Mouse (Mus musculus) ES-E14 (cell line): ENCODE results near the gene Rad51b. TPM values are rescaled to one million over a fixed set of nuclear protein-coding genes. Genes with fewer than 3 reads are reported as not detected.

ENCODE experiments used
- DNase-seq: peaks from one replicate; pipeline ENCODE4 v3.0.0-alpha.2; 2013; ENCODE audit warnings: low read depth, low spot score
- H3K27ac ChIP-seq: 2 replicates; pipeline ENCODE4 v1.5.1; 2012; ENCODE audit warnings: low read depth, mild to moderate bottlenecking, low read length, moderate library complexity, mixed read lengths; ENCODE audit not compliant: poor library complexity, insufficient read depth, severe bottlenecking
- H3K36me3 ChIP-seq: 2 replicates; pipeline ENCODE4 v1.6.1; 2012; ENCODE audit warnings: mild to moderate bottlenecking, low read length, moderate library complexity, mixed read lengths; ENCODE audit not compliant: control insufficient read depth, poor library complexity, insufficient read depth, severe bottlenecking
- H3K4me1 ChIP-seq, 2 experiments: fragments of 150-350 bp in 1 of 2; sonication (generic) in 1 of 2; 2 replicates each; pipeline ENCODE4 v1.6.1; 2012; ENCODE audit warnings: low read length in 2 of 2, mild to moderate bottlenecking in 1 of 2, mixed read lengths in 1 of 2; ENCODE audit not compliant: control insufficient read depth in 2 of 2, insufficient read depth in 2 of 2, poor library complexity in 1 of 2
- H3K4me3 ChIP-seq, 2 experiments: fragments of 150-350 bp in 1 of 2; sonication (generic) in 1 of 2; 2 replicates each; pipeline ENCODE4 v1.5.1; 2012; ENCODE audit warnings: low read length in 2 of 2, low read depth in 1 of 2, mild to moderate bottlenecking in 1 of 2, mixed read lengths in 1 of 2; ENCODE audit not compliant: insufficient read depth in 1 of 2, poor library complexity in 1 of 2, severe bottlenecking in 1 of 2
- H3K9ac ChIP-seq: 2 replicates; pipeline ENCODE4 v1.6.1; 2012; ENCODE audit warnings: low read depth, mild to moderate bottlenecking, low read length, mixed read lengths; ENCODE audit not compliant: poor library complexity, insufficient read depth, severe bottlenecking
- H3K9me3 ChIP-seq: fragments of 150-350 bp; sonication (generic); 2 replicates; pipeline ENCODE4 v1.6.1; 2012; ENCODE audit warnings: low read depth, mild to moderate bottlenecking, low read length; ENCODE audit not compliant: control insufficient read depth, insufficient read depth
- CHD2 ChIP-seq: IDR thresholded peaks from 2 replicates; pipeline ENCODE4 v1.6.1; 2014; ENCODE audit warnings: mild to moderate bottlenecking, low read depth, low read length, inconsistent platforms
- HCFC1 ChIP-seq: IDR thresholded peaks from 2 replicates; pipeline ENCODE4 v1.6.1; 2012; ENCODE audit warnings: low read length, inconsistent platforms, borderline replicate concordance; ENCODE audit not compliant: insufficient read depth
- MAFK ChIP-seq: IDR thresholded peaks from 2 replicates; pipeline ENCODE4 v1.6.1; 2014; ENCODE audit warnings: mild to moderate bottlenecking, low read depth, low read length, inconsistent platforms; ENCODE audit not compliant: insufficient read depth
- ZC3H11A ChIP-seq: IDR thresholded peaks from 2 replicates; pipeline ENCODE4 v1.6.1; 2012; ENCODE audit warnings: low read depth, mild to moderate bottlenecking, inconsistent platforms, low read length, borderline replicate concordance
- ZNF384 ChIP-seq: IDR thresholded peaks from 2 replicates; pipeline ENCODE4 v1.6.1; 2012; ENCODE audit warnings: low read depth, low read length, inconsistent platforms
- in situ Hi-C, 2 experiments: fragments of 600-800 bp; cut with MboI; formaldehyde crosslinking; loops; one replicate each; pipeline ENCODE4 v1.15.1; 2025; ENCODE audit warnings: low sequenced_read_pairs in 2 of 2, inconsistent platforms in 1 of 2; ENCODE audit not compliant: unreplicated experiment in 2 of 2
- total RNA-seq: library from RNA; depleted of rRNA; stranded (reverse); fragments of 300-350 nt; gene quantifications from 2 replicates; pipeline ENCODE4 v1.2.3, GENCODE M21; 2012

Gene Rad51b
- total RNA-seq, 1 experiment = 6.7 TPM

GRCm38 (mm10) chr12:79625699-79626554, 328.8 kb downstream of the Rad51b start:
- H3K4me3 ChIP-seq = no peak overlapping the region
- TF ChIP-seq MAFK (no peak), ZNF384 (peak; percentile 93)

DNA sequence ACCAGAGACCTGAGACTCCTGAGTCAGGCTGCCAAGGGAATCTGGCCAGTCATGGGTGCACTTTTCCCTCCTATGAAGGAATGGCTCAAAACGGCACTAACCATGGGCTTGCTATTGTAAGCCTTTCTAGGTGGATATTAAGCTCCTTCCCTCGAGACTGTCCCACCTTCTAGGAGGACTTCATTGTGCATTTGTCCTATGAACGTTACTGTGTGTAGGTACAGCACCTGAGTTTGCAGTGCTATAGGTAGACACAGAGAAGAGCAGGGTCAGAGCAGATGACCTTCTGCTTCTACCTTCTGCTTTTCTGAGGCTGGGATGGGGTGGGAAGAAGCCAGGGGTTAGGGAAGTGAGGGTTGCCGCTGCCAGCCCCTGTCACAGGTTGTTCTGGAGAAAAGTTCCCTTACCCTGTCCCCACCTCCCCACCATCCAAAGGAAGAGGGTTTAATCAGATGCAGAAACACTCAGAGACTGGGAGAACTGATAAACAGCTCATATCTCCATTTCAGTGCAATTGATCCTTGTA, 329.5 kb downstream of the Rad51b start:
- TF ChIP-seq HCFC1 = no peak
- TF ChIP-seq MAFK = no peak
- TF ChIP-seq ZC3H11A = no peak
- TF ChIP-seq ZNF384 = no peak
- no peak for TF ChIP-seq CHD2
- in situ Hi-C loops = no loop called here
- no peak overlapping the region for H3K27ac ChIP-seq
- no peak overlapping the region for H3K9ac ChIP-seq
- no peaks in the 10 kb centered on the region for H3K36me3 ChIP-seq
- peaks cover 3 to 6% of the 10 kb centered on the region in 2 experiments; a peak in 2 of 4 replicates for H3K4me1 ChIP-seq
- DNase-seq = no peak
- H3K4me3 ChIP-seq = no peak overlapping the region
- H3K9me3 ChIP-seq = no peaks in the 10 kb centered on the region

More at GRCm38 (mm10) chr12:79625699-79626554, 328.8 kb downstream of the Rad51b start:
- Histone ChIP-seq H3K27ac (no peak overlapping the region), H3K9me3 (no peaks in the 10 kb centered on the region), H3K4me1 (peaks cover 3 to 6% of the 10 kb centered on the region in 2 experiments; a peak in 2 of 4 replicates), H3K9ac (no peak overlapping the region), H3K36me3 (no peaks in the 10 kb centered on the region)
- in situ Hi-C loops = no loop called here
- DNase-seq = no peak

- Histone ChIP-seq H3K36me3 (no peaks in the 10 kb centered on the region), H3K4me1 (peaks cover 3 to 6% of the 10 kb centered on the region in 2 experiments; a peak in 2 of 4 replicates), H3K27ac (no peak overlapping the region), H3K4me3 (no peak overlapping the region), H3K9ac (no peak overlapping the region), H3K9me3 (no peaks in the 10 kb centered on the region)
- no peak for DNase-seq
- TF ChIP-seq ZC3H11A (no peak), MAFK (no peak), ZNF384 (no peak), CHD2 (no peak)
- in situ Hi-C loops = no loop called here
Observed at GRCm38 (mm10) chr12:79627351-79628120, 330.5 kb downstream of the Rad51b start.

DNA sequence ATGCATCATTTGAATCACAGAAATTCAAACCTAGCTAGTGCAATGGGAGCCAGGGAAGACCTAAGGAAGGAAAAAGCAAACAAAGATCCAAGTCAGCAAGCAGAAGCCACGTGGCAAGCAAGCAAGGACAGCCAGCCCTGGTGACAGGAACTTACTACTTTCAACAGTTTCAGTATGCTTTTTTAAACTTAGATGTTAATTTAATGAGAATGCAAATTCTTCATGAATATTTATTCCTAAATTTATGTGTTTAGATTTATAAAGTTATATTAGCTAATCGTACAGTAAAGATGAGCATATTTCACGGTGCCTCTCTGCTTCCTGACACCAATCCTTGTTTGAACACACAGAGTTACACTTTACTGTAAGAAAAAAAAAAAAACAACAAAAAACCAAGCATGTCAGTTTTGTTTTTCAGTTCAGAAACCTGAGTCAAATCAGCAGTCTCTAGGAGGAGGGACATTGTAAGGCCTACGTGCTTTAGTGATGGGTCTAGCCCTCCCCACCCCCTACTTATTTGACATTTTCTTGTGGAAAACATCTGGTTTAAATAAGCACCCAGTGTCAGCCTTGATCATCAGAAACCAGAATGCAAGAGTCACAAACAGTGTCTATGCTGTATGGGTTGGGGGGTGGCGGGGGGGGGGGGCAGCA, 331.2 kb downstream of the Rad51b start:
- H3K4me1 ChIP-seq = peaks cover 3 to 6% of the 10 kb centered on the region in 2 experiments; a peak in 2 of 4 replicates

More for the DNA sequence above, 331.2 kb downstream of the Rad51b start:
- no peak for DNase-seq
- in situ Hi-C loops = no loop called here
- Histone ChIP-seq H3K27ac (no peak overlapping the region), H3K9ac (no peak overlapping the region), H3K36me3 (no peaks in the 10 kb centered on the region), H3K4me3 (no peak overlapping the region), H3K9me3 (no peaks in the 10 kb centered on the region)
- TF ChIP-seq HCFC1 (no peak), ZNF384 (no peak), MAFK (no peak), CHD2 (no peak), ZC3H11A (no peak)
